Mouse (Mus musculus) CD8-positive naive resting alpha-beta T cell, adult 2 months (primary cell): ENCODE measurements at regions not wholly inside any gene's neighbourhood (a gene's known extent, or its start where the extent isn't known, plus 50 kb on each side); places are given as distances from the start of the nearest gene placed in this dataset.

Experiments used
- DNase-seq, 2 experiments: peaks; one replicate each; pipeline ENCODE4 v3.0.0; 2022; ENCODE audit warnings: low read depth in 2 of 2, low spot score in 2 of 2

DNA sequence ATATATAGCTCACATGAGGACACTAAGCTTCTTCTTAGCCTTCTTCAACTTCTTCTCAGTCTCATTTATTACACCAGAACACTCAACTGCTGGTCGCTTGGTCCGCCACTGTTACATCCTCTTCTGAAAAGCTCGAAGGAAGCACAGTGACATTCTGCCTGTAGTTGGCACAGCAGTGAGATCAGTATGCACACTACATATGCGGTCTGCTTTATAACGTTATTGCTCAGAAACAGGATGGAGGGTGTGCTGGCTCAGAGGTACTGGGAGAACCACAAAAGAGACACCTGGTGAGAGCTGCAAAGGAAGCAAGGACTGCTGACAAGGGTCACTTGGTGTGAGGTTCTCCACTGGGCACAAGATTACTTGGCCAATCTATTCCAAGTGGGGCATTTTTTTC, 179.5 kb downstream of the Ets1 start:
- peak; percentile 41 to 53 for DNase-seq

DNA sequence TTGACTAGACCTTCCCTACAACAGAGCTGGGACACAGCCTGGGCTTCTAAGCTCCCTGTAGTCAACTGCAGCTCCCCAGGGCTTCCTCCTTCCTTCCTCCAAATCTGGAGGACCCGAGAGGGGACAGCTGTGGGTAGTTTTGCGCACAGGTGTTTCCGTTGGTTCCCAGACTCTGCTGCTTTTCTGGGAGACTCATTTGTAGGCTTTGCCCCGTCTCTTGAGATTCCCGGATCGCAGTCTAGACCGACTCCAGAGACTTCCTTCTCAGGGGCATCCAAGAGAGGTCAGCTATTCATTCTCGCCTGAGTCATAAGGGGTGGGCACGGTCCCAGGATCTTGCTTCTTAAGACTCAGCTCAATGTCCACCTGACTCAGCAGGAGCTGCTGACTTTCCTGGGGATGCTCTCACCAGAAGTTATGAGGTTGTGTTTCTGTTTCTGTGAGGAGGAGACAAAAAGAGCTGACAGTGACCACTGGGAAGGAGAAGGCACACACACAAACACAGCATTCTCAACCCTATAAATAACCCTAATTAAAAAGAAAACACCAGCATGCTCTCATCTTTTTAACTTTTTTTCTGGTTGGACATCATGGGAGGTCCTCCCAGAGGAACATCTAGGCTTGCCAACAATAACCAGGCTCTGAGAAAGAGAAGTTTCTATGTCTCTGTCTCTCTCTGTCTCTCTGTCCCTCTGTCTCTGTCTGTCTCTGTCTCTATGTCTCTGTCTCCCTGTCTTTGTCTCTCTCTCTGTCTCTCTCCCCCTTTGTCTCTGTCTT, 180.8 kb downstream of the Ets1 start:
- no peak for DNase-seq

DNA sequence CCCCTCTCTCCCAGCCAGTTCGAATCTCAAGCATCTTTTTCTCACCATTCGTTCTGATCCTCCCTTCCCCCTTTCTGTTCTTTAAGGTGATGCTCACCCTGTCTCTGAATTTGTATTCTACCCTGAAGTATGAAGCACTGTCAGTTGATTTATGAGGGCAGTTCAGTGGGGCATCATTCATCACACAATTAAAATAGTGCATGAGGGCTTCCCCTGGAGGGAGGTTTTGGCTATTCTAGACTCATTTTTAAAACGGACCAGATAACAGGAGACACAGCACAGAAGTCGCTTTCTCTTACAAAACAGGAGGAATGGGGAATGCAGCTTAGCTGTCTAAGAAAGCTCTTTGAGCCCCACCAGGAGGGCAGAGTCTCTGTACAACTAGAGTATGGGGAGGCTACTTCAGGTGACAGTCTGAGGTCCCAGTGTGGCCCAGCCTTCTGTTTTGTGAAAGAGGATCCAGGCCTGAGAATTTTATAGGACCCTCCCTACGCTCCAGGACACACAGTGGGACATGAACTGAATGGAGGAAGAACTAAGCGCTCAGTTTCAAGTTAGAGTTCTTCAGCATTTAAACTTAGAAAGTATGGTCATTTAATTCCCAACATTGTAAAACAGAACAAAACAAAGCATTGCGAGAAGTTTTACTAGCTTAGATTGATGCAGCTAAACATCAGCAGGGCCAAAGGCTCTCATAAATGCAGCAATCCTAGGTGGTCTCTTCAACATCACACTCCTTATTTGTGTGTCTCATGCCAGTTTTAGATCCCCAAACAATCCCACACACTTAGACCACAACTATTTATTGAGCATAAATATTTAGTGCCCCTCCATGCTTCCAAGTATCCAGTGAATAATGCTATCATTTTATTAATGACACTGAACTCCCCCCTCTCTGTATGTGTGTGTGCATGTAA, 181.7 kb downstream of the Ets1 start:
- no peak for DNase-seq

DNA sequence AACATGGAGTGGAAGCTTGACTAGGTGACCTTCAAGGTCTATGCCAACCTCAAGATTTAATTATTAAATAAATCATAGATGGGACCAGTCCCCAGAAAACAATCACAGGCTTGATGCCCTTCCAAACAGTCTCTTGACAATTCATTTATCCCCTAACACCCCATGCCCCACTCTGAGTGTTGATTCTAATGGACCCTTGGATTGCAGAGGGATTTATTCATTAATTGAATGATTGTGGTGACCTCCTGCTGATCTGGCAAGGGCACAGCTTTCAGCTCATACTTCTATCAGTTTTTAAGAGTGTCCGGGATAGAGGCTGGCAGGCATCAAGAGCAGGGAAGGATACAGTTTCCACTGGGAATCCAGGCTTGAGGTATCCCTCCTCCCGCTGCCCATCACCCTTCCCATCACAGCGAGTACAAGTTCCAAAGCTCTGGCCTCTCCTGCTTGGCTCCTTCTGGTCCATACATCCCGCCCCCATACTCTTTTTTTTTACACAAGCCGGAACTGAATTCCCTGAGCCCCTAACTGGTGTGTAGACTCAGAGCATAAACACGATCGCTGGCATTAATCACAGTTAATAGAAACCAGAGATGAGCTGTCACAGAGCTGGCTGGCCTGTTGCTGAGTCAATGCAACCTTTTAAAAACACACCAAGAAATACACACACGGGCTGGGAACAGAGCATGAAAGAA, 187.6 kb downstream of the Ets1 start:
- DNase-seq = no peak

GRCm38 (mm10) chr9:32824134-32824531, 188.1 kb downstream of the Ets1 start:
- no peak for DNase-seq

GRCm38 (mm10) chr9:32830268-32830891, 194.4 kb downstream of the Ets1 start:
- DNase-seq = no peak

- no peak for DNase-seq
These were observed 197.4 kb downstream of the Ets1 start for GRCm38 (mm10) chr9:32833373-32833772.

DNA sequence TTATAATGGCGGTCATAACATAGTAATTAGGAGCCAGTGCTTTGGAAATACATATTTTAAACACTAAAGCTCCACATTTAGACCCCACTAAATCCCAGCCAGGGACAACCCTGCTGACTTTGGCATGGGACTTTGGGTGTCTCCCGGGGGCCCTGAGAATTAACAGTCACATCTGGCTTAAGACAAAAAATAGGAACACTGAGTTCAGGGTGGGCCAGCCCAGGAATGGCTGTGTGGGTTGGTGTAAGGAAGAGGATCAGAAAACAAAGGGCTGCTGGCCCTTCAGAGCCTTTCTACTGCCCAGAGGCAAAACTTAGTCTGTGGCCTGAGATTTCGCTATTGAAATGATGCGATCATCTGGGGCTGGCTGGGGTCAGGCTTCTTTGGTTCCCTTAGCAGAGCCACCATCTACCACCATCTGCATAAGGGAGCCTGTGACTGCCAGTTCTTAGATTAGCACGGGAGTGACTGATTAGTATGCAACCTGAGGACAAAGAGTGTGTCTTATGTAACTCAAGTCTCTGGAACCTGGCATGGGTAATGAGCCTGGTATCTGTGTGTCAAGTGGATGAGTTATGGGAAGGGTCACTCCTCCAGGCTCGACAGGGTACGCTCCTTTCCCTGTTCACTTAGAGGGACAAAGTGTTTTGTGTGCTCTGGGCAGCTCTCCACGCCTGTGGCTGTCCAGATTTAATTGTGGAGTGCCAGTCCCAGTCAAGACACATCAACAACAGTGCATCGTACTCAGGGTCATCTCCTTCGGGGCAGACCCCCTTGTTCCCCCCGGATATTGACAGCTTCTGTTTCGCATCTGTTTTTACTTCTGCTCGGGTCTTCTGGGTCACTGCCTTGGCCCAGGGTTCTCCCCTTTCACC, 199.0 kb downstream of the Ets1 start:
- DNase-seq = no peak

DNA sequence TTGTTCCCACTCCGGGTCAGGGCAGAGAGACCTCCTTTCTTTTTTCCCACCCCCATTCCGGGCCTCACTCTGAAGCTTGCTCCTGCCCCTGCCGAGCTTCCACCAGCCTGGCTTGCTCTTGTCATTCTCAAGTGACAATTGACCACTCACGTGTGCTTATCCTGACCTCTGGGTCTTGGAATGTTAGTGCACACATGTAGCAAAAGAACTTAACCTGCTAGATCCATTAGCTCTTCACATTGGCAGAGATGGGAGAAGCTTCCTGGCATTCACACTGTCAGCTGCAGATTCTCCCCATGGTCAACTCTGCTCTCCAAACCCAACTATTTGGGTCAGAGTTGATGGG, 199.6 kb downstream of the Ets1 start:
- no peak for DNase-seq

- DNase-seq = no peak
These were observed 200.3 kb downstream of the Ets1 start for GRCm38 (mm10) chr9:32836371-32836770.

GRCm38 (mm10) chr9:32847361-32847760, 211.3 kb downstream of the Ets1 start:
- no peak for DNase-seq

DNA sequence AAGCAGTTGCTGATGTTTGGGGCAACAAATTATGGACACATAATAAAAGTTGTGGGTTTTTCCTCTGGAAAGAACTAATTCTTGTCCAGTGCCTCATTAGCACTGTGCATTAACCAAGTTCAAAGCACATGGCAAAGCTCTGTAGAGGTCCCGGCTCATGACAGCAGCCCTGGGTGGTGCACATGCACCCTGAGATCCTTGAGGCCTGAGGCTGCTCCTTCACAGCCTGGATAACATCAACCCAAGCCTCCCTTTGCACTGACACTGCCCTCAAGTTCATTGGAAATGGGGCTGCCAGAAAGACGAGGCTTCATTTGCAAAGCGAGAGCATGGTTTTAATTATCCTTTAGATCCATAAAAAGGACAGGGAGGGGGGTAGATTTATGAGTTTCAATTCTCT, 216.3 kb downstream of the Ets1 start:
- no peak for DNase-seq

GRCm38 (mm10) chr9:32863286-32863685, 227.3 kb downstream of the Ets1 start:
- no peak for DNase-seq

- DNase-seq = no peak
These were observed 232.9 kb downstream of the Ets1 start for GRCm38 (mm10) chr9:32868936-32869335.

- no peak for DNase-seq
These were observed 238.4 kb downstream of the Ets1 start for GRCm38 (mm10) chr9:32874306-32874875.

- DNase-seq = no peak
These were observed 247.0 kb downstream of the Ets1 start for GRCm38 (mm10) chr9:32882819-32883587.

DNA sequence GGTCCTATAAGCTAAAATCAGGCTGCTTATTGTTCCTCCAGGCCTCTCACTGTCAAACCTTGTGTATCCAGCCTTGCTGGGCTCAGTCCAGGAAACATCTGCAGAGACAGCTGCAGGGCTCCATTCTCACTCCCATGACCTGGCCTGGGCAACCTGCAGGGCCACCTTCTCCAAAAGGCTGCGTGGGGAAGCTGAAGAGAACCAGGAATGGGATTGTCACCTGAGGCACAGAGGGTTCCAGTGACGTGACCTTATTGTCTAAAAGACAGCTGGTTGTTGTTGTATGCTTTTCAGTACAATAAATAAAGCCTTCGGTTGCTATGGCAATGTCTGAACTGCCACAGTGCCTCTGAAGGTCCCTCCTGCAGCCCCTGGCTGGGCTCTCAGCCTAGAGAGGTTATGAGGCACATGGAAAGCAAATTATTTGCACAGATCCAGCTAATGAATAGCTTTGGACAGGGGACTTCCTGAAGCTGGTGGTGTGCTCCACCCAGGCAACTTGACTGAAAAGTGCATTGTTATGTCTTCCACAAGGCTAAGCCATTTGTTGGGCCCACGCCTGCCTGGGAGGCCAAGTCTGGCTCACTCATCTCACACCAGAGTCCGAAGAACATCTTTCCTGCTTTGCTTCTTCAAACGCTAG, 250.1 kb downstream of the Ets1 start:
- no peak for DNase-seq

DNA sequence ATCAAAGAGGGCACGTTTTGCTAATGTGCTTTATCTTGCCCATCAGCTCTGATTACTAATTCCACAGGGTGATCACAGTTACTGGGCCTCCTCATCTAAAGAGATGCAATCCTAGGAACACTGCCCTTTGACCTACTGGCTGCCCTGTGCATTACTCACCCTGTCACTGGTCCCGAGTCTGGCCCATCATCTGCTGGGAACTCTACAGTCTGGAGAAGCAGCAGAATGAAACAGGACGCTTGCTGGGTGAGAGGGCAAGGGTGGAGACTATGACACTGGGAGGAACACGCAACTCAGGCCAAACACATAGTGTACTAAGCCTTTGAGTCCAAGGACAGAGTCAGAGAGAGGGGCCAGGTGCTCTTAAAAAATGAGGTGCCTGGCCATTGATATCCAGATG, 263.8 kb downstream of the Ets1 start:
- no peak for DNase-seq

- DNase-seq = peak; percentile 10 to 32
These were observed 265.3 kb downstream of the Ets1 start for GRCm38 (mm10) chr9:32901287-32901686.
